Mouse (Mus musculus) liver, embryonic 15.5 days (tissue): ENCODE data around the gene Akt2. TPM values are rescaled to one million over a fixed set of nuclear protein-coding genes. Genes with fewer than 3 reads are reported as not detected.
A peak's percentile ranks its signal among the peaks of the same experiment; 100 is the strongest.

Experiments used
- ATAC-seq: fragments of 200-750 bp; cut with Nextera tagmentation; 2 replicates; pipeline ENCODE4 v1.8.0; 2017; ENCODE audit warnings: moderate number of reproducible peaks, mild to moderate bottlenecking, moderate library complexity; ENCODE audit not compliant: insufficient read depth
- H3K27ac ChIP-seq: fragments of 300-500 bp; sonication (generic); replicated peaks from 2 replicates; pipeline ENCODE4 v1.5.1; 2015; ENCODE audit warnings: mild to moderate bottlenecking, inconsistent platforms
- H3K27me3 ChIP-seq: fragments of 300-500 bp; sonication (generic); 2 replicates; pipeline ENCODE4 v1.6.1; 2015; ENCODE audit warnings: mild to moderate bottlenecking, inconsistent platforms
- H3K36me3 ChIP-seq: fragments of 300-500 bp; sonication (generic); replicated peaks from 2 replicates; pipeline ENCODE4 v1.6.1; 2015; ENCODE audit warnings: moderate library complexity, mild to moderate bottlenecking, inconsistent platforms
- H3K4me1 ChIP-seq: fragments of 300-500 bp; sonication (generic); replicated peaks from 2 replicates; pipeline ENCODE4 v1.6.1; 2015; ENCODE audit warnings: inconsistent platforms
- H3K4me2 ChIP-seq: fragments of 300-500 bp; sonication (generic); 2 replicates; pipeline ENCODE4 v1.6.1; 2015; ENCODE audit warnings: moderate library complexity, mild to moderate bottlenecking, inconsistent platforms
- H3K4me3 ChIP-seq: fragments of 300-500 bp; sonication (generic); replicated peaks from 2 replicates; pipeline ENCODE4 v1.5.1; 2015; ENCODE audit warnings: mild to moderate bottlenecking, inconsistent platforms
- H3K9ac ChIP-seq: fragments of 300-500 bp; sonication (generic); 2 replicates; pipeline ENCODE4 v1.6.1; 2015; ENCODE audit warnings: moderate library complexity, mild to moderate bottlenecking, inconsistent platforms
- H3K9me3 ChIP-seq: fragments of 300-500 bp; sonication (generic); replicated peaks from 2 replicates; pipeline ENCODE4 v1.6.1; 2016; ENCODE audit warnings: inconsistent platforms
- WGBS: fragments of 180-500 bp; shearing (Covaris S2); methylation state at CpG from one replicate; pipeline ENCODE4 v1.1.7; 2015; ENCODE audit warnings: mixed read lengths; ENCODE audit not compliant: insufficient replicate concordance; 5-methylcytosine and 5-hydroxymethylcytosine counted together
- polyA plus RNA-seq: library from polyadenylated mRNA; unstranded; fragments of >200 nt; fragmentation: Nextera tagmentation; extraction: Ambion mirVana; gene quantifications from 2 replicates; pipeline ENCODE4 v1.2.1, GENCODE M21; 2015

The Akt2 gene
- polyA plus RNA-seq, 1 experiment from 2014 or later, result 26.4 TPM

DNA sequence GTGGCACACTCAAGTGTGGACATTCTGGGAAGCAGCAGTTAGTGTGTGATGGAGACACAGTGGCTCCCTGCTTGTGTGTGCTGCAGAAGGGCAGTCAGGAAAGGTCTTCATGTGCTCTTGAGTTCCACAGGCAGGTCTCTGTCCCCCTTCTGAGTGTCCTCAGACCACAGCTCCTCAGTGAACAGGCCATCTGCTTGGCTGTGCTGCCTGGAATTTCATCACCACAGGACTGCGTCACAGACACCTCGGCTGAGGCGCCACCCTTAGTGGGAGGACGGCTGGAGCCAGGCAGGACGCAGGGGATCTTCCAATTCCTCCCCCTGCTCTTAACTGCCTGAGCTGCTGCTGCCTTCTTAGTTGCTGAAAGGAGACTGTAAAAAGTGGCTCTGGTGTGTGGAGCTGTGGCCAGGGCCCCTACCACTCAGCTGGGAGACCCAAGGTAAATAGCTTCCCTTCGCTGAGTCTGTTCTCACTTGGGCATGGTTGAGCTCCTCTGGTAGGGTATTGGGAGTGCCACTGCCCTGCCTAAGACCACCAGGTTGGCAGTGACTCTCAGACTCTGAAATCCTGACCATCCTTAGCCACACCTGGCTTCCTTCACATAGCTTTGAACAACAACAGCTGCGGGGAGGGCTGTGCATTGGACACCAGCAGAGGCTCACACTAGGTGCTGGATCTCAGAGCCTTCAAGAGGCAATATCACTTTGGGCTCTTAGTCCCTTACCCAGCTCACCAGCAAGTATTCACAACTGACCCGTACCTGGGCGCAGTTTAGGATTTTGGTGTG, 14.3 kb downstream of the Akt2 start:
- Histone ChIP-seq H3K4me1 (peaks cover 77% of the 10 kb centered on the region), H3K9me3 (no peaks in the 10 kb centered on the region), H3K4me2 (no peak overlapping the region), H3K36me3 (peaks cover 24% of the 10 kb centered on the region), H3K27ac (0 out of 2 replicates have a peak overlapping the region, but pooled peaks have one; percentile 45), H3K4me3 (no peak overlapping the region), H3K9ac (no peak overlapping the region), H3K27me3 (no peaks in the 10 kb centered on the region)
- ATAC-seq, result no peak
- WGBS, result 67% methylated on average over 9 of the region's 9 CpGs

DNA sequence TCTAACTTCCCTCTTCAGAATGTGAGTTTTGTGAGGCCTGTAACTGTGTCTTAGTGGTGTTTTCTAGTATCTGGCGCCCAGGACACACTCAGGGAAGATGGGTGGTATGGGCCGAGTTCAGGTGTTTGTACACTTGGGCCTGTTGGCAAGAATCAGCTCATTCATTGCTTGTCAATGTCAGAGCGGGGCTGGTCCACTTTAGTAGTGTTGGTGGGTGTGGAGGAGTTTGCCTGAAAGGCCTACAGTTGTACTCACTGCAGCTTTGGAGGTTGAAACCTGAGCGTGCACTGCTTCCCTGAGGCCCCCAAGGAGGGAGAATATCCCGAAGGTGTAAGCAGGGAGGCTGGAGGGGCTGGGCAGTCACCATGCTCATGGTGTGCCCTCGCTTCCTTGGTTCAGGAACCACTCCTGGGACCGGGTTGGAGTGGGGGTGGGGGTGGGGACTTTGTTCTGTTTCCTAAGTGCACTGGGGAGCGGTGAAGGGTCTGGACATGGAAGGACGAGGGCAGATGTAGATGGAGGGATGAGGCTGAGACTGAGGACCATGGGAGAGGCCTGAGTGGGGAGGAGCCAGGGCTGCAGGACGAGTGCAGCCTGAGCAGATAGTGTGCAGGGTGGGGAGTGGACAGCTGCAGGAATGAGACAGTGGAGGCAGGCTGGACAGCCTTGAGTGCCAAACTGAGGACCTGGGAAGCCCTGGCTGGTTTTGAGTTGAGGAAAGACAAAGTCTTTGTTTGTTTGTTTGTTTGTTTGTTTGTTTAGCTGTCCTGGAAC, 15.3 kb downstream of the Akt2 start:
- ATAC-seq, result no peak
- H3K4me3 ChIP-seq, result no peak overlapping the region
- H3K9ac ChIP-seq, result no peak overlapping the region
- H3K4me1 ChIP-seq, result peaks cover 68% of the 10 kb centered on the region
- no peaks in the 10 kb centered on the region for H3K9me3 ChIP-seq
- H3K4me2 ChIP-seq, result no peak overlapping the region
- 53% methylated on average over 10 of the region's 10 CpGs for WGBS
- no peak overlapping the region; the same call in 1 of the 2 replicates for H3K27ac ChIP-seq
- no peaks in the 10 kb centered on the region for H3K27me3 ChIP-seq
- H3K36me3 ChIP-seq, result peaks cover 25% of the 10 kb centered on the region

DNA sequence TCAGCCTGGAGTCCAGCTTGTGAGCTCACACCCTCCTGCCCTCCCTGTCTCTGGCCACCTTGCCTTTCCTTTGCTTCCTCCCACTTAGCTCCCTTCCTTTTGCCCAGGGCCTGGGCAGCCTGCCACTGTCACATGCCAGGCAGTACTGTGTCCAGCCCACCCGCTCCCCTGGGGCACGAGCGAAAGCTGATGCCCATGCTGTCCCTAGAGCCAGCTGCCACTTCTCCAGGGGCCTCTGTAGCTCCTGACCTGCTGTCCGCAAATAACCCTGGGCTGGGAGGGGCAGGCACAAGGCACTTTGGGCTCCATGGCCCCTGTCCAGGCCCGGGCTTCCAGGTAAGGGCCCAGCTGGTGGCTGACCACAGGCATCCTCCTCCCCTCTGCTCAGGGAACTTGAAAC, 16.2 kb downstream of the Akt2 start:
- no peaks in the 10 kb centered on the region for H3K27me3 ChIP-seq
- WGBS, result 67% methylated on average over 5 of the region's 5 CpGs
- H3K4me1 ChIP-seq, result peaks cover 59% of the 10 kb centered on the region
- H3K27ac ChIP-seq, result no peak overlapping the region
- H3K9me3 ChIP-seq, result no peaks in the 10 kb centered on the region
- peaks cover 25% of the 10 kb centered on the region for H3K36me3 ChIP-seq
- H3K9ac ChIP-seq, result no peak overlapping the region
- no peak overlapping the region for H3K4me3 ChIP-seq
- no peak overlapping the region for H3K4me2 ChIP-seq
- no peak for ATAC-seq

DNA sequence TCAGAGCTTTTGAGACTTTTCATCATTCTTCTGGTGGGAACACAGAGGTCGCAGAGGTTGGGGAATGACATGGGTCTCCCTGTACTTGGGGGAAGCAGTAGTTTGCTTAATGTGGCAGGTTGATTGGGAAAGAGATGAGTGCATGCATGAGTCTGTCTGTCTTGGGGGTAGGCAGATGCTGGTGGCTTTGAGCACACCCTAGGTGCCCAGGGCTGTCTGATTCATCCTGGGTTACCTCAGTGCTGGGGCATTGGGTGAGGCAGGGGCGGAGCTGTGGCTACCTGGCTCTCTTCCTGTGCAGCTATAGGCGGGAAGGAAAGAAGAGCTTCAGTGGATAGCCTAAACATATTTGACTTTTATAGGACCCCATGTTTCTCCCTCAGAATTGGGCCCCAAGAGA, 16.8 kb downstream of the Akt2 start:
- WGBS, result 84% methylated on average over 3 of the region's 3 CpGs
- Histone ChIP-seq H3K36me3 (peaks cover 25% of the 10 kb centered on the region), H3K9ac (no peak overlapping the region), H3K27ac (no peak overlapping the region), H3K27me3 (no peaks in the 10 kb centered on the region), H3K9me3 (no peaks in the 10 kb centered on the region), H3K4me2 (no peak overlapping the region), H3K4me1 (peaks cover 53% of the 10 kb centered on the region), H3K4me3 (no peak overlapping the region)
- ATAC-seq, result no peak

DNA sequence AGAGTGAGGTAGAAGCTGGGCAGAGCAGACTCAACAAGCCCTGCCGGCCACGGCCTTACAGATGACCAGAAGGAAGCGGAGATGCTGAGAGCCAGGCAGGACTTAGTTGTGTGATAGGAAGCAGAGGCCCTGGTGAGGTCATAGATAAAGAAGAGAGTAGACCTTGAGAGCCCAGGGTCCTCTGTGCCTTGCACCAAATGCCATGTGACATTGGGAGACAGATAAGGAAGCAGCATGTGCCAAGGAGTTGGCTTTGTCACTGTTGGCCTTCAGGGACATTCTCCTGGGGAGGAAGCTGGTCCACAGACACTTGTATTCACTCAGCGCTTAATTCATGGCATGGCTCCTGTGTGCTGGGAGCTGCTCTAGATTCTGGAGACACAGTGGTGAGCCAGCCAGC, 17.9 kb downstream of the Akt2 start:
- Histone ChIP-seq H3K9me3 (no peaks in the 10 kb centered on the region), H3K27me3 (no peaks in the 10 kb centered on the region), H3K4me1 (peaks cover 50% of the 10 kb centered on the region), H3K9ac (no peak overlapping the region), H3K36me3 (peaks cover 25% of the 10 kb centered on the region), H3K4me3 (no peak overlapping the region), H3K4me2 (no peak overlapping the region), H3K27ac (no peak overlapping the region)
- ATAC-seq, result peak; percentile 17; the same call in 1 of the 2 replicates
- 56% methylated on average over 4 of the region's 4 CpGs for WGBS

DNA sequence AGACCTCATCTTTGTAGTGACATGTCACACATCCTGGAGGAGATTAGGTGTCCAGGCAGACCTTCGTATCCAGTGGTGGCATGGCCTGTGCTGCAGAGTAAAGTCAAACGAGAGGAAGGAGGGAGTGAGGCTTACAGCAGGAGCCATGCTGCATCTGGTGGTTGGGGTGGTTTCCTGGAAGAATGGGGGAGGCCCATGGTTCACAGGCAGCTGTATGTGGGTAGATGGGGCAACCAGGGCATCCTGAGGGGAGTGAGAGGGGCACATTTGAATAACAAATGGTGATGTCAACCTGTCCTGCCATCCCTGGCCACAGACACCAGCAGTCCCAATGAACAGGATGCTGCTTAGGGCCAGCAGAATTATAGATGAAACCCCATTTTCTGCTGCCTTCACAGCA, 18.3 kb downstream of the Akt2 start:
- H3K36me3 ChIP-seq, result peaks cover 29% of the 10 kb centered on the region
- no peak overlapping the region for H3K27ac ChIP-seq
- 45% methylated on average over 2 of the region's 2 CpGs for WGBS
- H3K9me3 ChIP-seq, result no peaks in the 10 kb centered on the region
- no peak for ATAC-seq
- H3K4me2 ChIP-seq, result no peak overlapping the region
- no peak overlapping the region for H3K4me3 ChIP-seq
- H3K4me1 ChIP-seq, result peaks cover 48% of the 10 kb centered on the region
- no peaks in the 10 kb centered on the region for H3K27me3 ChIP-seq
- H3K9ac ChIP-seq, result no peak overlapping the region

DNA sequence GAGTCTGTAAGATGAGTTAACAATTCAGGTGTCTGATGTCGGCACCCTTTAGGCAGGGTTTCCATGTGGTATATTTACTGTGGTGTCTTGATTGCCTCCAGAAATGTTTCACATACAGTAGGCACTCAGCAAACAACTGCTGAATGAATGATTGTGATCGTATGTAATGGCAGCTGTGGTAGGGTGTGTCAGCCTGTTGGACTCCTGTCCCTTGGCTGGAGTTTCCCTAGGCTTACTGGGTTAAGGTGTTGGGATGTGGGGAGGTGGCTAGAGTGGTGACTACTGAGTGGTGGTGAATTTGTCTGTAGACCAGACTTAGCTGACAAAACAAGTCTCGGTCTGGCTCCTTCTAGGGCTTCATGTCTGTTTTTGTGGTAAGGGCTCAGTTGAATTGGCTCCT, 19.0 kb downstream of the Akt2 start:
- H3K27me3 ChIP-seq, result no peaks in the 10 kb centered on the region
- ATAC-seq, result no peak
- H3K4me2 ChIP-seq, result no peak overlapping the region
- peaks cover 33% of the 10 kb centered on the region for H3K36me3 ChIP-seq
- H3K4me1 ChIP-seq, result peaks cover 41% of the 10 kb centered on the region
- H3K9ac ChIP-seq, result no peak overlapping the region
- no peak overlapping the region for H3K4me3 ChIP-seq
- no peak overlapping the region for H3K27ac ChIP-seq
- H3K9me3 ChIP-seq, result no peaks in the 10 kb centered on the region
- WGBS, result 84% methylated on average over 3 of the region's 3 CpGs

DNA sequence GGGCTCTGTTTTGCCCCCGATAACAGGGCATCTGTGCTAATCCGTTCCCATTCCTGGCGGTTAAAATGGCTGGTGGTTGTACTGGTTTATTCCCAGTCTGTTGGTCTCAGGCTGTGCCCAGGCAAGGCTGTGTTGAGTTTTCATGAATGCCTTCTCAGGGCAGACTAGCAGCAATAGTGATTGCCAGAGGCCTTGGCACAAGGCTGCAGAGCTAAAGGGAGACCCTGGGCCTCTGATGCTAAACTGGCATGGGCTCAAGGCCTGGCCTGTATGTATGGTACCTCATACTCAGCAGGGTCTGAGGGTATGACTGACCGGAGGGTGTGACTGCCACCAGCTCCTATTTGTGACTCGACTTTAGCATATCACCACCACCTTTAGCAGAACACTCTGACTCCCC, 19.5 kb downstream of the Akt2 start:
- H3K9me3 ChIP-seq, result no peaks in the 10 kb centered on the region
- no peak overlapping the region for H3K4me2 ChIP-seq
- H3K27ac ChIP-seq, result no peak overlapping the region
- no peak overlapping the region for H3K4me3 ChIP-seq
- H3K36me3 ChIP-seq, result peaks cover 36% of the 10 kb centered on the region
- no peak for ATAC-seq
- H3K9ac ChIP-seq, result no peak overlapping the region
- WGBS, result 82% methylated on average over 5 of the region's 5 CpGs
- H3K27me3 ChIP-seq, result no peaks in the 10 kb centered on the region
- H3K4me1 ChIP-seq, result peaks cover 36% of the 10 kb centered on the region

DNA sequence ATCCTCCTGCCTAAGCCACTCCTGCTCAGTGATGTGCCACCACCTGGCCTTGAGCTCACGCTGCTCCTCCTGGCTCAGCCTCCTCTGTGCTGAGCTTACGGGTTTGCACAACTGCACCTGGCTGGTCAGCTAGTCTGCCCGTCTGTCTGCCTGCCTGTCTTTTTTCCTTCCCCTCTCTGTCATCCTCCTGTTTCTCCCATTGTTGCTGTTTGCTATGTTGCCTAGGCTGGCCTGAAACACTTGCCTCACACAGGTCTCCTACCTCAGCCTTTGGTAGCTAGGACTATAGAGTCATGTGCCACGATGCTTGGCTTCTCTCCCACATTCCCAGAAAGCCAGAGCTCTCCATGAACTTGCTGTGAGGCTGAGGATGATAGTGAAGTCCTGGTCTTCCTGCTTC, 21.6 kb downstream of the Akt2 start:
- peaks cover 16% of the 10 kb centered on the region; the same call in 1 of the 2 replicates for H3K4me1 ChIP-seq
- H3K27me3 ChIP-seq, result no peaks in the 10 kb centered on the region
- peaks cover 57% of the 10 kb centered on the region for H3K36me3 ChIP-seq
- no peak overlapping the region for H3K27ac ChIP-seq
- no peak for ATAC-seq
- no peaks in the 10 kb centered on the region for H3K9me3 ChIP-seq
- H3K4me3 ChIP-seq, result no peak overlapping the region
- no peak overlapping the region for H3K4me2 ChIP-seq
- H3K9ac ChIP-seq, result no peak overlapping the region
- WGBS, result 66% methylated on average over 4 of the region's 4 CpGs

DNA sequence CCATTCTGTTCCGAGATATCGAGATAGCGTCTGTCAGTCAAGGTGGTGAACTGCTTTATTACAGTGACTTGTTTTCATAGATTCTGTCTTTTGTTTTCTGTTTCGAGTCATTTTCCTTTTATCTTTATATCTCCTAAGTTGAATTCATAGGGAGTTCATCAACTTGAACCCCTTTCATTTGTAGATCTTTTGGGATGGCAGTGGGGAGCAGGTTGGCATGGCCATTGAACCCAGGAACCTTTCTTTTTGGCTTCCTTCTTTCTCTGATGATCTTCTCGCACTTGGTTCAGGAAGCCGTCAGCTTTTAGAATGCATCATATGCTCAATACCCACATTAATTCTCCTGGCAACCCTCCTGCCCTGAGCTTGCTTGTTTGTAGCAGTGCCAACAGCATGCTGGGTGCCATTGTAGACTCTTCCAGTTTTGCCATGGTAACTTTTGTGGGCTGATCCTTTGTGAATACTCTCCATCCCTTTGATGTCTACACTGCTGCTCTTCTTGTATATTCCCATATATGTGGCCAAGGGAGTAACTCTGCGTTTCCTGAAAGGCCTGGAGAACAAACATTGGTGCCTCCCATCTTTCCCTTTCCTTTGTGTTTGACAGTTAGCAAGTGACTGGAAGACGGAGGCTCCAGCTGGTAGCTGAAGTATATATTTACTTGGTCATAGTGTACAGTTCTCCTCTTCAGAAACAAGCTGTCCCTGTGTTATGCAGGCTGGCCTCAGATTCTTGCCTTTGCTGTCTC, 22.6 kb downstream of the Akt2 start:
- Histone ChIP-seq H3K4me1 (0 out of 2 replicates have a peak, but pooled peaks cover 7% of the 10 kb centered on the region), H3K27me3 (no peaks in the 10 kb centered on the region), H3K9ac (no peak overlapping the region), H3K4me3 (no peak overlapping the region), H3K9me3 (no peaks in the 10 kb centered on the region), H3K4me2 (no peak overlapping the region), H3K27ac (no peak overlapping the region), H3K36me3 (peaks cover 60% of the 10 kb centered on the region)
- no peak for ATAC-seq
- 73% methylated on average over 8 of the region's 8 CpGs for WGBS

DNA sequence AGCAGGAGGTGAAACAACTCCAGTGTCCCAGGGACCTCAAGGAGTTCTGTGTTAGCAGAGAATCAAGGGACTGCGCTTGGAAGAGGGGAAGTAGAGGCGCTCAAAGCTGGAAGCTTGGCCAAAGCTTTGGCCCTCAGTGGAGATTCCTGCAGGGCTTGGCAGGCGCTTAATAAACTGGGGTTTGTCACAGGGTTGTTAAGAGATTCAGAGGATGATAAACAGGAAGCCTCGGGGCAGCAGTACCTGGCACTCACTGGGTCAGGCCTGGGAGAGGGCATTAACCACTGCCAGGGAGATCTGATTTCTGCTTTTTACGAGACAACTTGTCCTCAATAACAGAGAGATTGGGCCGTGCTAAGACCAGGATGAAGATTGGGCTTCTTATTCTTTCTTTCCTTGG, 29.7 kb downstream of the Akt2 start:
- Histone ChIP-seq H3K9ac (no peak overlapping the region), H3K4me3 (no peak overlapping the region), H3K27me3 (no peaks in the 10 kb centered on the region), H3K9me3 (no peaks in the 10 kb centered on the region), H3K27ac (no peak overlapping the region), H3K4me2 (no peak overlapping the region), H3K36me3 (peaks cover 96% of the 10 kb centered on the region), H3K4me1 (no peaks in the 10 kb centered on the region)
- 73% methylated on average over 6 of the region's 6 CpGs for WGBS
- ATAC-seq, result no peak
